Mouse (Mus musculus): ENCODE data around the gene Erp44. TPM values are rescaled to one million over a fixed set of nuclear protein-coding genes. Genes with fewer than 3 reads are reported as not detected.

Erp44 gene
- total RNA-seq, 1 experiment: 47.5 TPM

DNA sequence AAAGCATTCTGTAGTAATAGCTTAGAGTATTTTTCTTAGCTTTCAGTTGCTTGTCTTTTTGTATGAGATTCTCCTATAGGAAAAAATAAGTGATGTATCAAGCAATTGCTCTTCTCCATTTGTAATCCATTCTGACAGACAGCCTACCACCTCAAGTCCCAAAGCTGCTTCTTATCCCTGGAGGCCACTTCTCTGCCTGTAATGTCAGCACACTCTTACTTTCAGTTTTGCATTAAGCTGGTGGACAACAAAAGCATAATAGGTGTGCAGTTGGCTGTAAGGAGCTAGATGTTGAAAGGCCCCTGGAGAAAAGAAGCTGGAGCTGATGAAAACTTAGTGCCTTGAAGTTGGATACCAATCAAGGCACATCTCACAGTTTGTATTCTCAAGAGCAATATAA lies 26.1 kb downstream of the Erp44 start:
- TF ChIP-seq MAFK (IDR thresholded peaks at IDR 0.05; ENCODE audit: insufficient read depth, low read depth, low read length) (no peak), CHD2 (IDR thresholded peaks at IDR 0.05; ENCODE audit: low read depth, low read length) (no peak), ZNF384 (IDR thresholded peaks at IDR 0.05; ENCODE audit: low read depth, low read length) (no peak), ZC3H11A (IDR thresholded peaks at IDR 0.05; ENCODE audit: borderline replicate concordance, low read depth, low read length) (no peak), HCFC1 (IDR thresholded peaks at IDR 0.05; ENCODE audit: borderline replicate concordance, insufficient read depth, low read length) (no peak)
- in situ Hi-C loops (cut with MboI; ENCODE audit: low sequenced_read_pairs in 2 of 2, unreplicated experiment in 2 of 2): no loop called here
- DNase-seq (ENCODE audit: low read depth, low spot score): no peak
- H3K9ac ChIP-seq (ENCODE audit: insufficient read depth, low read depth, low read length, poor library complexity, severe bottlenecking): no peak overlapping the region
- H3K27ac ChIP-seq (ENCODE audit: insufficient read depth, low read depth, low read length, poor library complexity, severe bottlenecking): no peak overlapping the region
- no peaks in the 10 kb centered on the region for H3K9me3 ChIP-seq (ENCODE audit: control insufficient read depth, insufficient read depth, low read depth, low read length)
- H3K4me3 ChIP-seq (ENCODE audit: insufficient read depth in 1 of 2, low read depth in 1 of 2, low read length in 2 of 2, poor library complexity in 1 of 2, severe bottlenecking in 1 of 2): no peak overlapping the region
- H3K4me1 ChIP-seq (ENCODE audit: control insufficient read depth in 2 of 2, insufficient read depth in 2 of 2, low read length in 2 of 2, poor library complexity in 1 of 2): no peaks in the 10 kb centered on the region
- H3K36me3 ChIP-seq (ENCODE audit: control insufficient read depth, insufficient read depth, low read length, poor library complexity, severe bottlenecking): no peaks in the 10 kb centered on the region

DNA sequence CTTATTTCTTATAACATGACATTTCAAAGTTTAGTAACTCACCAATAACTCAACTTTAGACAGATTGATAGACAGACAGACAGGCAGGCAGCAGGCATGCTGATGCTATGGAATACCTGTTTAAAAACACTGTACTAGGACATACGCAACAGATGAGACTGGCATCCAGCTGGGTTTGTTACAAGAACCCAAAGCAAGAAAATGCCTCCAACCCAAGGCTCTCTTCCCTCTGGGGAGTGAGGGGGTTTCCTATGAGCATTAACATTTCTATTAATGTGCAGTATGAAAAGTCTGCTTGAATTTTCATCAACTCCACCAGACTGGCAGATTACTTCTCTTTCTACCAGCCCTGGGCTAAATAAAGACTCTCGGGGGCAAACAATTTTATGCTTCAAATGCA lies 35.1 kb downstream of the Erp44 start:
- Histone ChIP-seq H3K36me3 (ENCODE audit: control insufficient read depth, insufficient read depth, low read length, poor library complexity, severe bottlenecking) (no peaks in the 10 kb centered on the region), H3K27ac (ENCODE audit: insufficient read depth, low read depth, low read length, poor library complexity, severe bottlenecking) (no peak overlapping the region), H3K4me3 (ENCODE audit: insufficient read depth in 1 of 2, low read depth in 1 of 2, low read length in 2 of 2, poor library complexity in 1 of 2, severe bottlenecking in 1 of 2) (no peak overlapping the region), H3K9ac (ENCODE audit: insufficient read depth, low read depth, low read length, poor library complexity, severe bottlenecking) (no peak overlapping the region), H3K4me1 (ENCODE audit: control insufficient read depth in 2 of 2, insufficient read depth in 2 of 2, low read length in 2 of 2, poor library complexity in 1 of 2) (no peaks in the 10 kb centered on the region), H3K9me3 (ENCODE audit: control insufficient read depth, insufficient read depth, low read depth, low read length) (no peaks in the 10 kb centered on the region)
- in situ Hi-C loops (cut with MboI; ENCODE audit: low sequenced_read_pairs in 2 of 2, unreplicated experiment in 2 of 2): no loop called here
- no peak for TF ChIP-seq ZC3H11A (IDR thresholded peaks at IDR 0.05; ENCODE audit: borderline replicate concordance, low read depth, low read length)
- TF ChIP-seq MAFK (IDR thresholded peaks at IDR 0.05; ENCODE audit: insufficient read depth, low read depth, low read length): no peak
- TF ChIP-seq ZNF384 (IDR thresholded peaks at IDR 0.05; ENCODE audit: low read depth, low read length): no peak
- no peak for TF ChIP-seq HCFC1 (IDR thresholded peaks at IDR 0.05; ENCODE audit: borderline replicate concordance, insufficient read depth, low read length)
- TF ChIP-seq CHD2 (IDR thresholded peaks at IDR 0.05; ENCODE audit: low read depth, low read length): no peak
- DNase-seq (ENCODE audit: low read depth, low spot score): no peak

DNA sequence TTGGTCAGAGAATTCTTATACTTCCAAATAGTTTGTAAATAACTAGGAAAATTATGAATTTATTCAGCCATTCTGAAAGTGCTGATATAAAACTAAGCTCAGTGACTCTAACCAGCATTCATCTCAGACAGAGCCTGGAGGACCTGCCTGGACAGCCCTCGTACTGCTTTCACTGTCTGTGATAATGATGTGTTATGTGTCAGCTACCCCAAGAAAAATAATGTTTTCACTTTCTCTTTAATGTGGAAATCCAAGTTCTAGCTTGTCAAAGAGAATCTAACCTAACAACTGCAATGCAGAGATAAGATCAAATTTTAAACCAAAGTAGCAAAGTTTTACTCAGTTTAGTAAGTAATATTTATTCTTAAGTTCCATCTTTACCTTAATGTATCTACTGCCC lies 35.6 kb downstream of the Erp44 start:
- in situ Hi-C loops (cut with MboI; ENCODE audit: low sequenced_read_pairs in 2 of 2, unreplicated experiment in 2 of 2): no loop called here
- H3K27ac ChIP-seq (ENCODE audit: insufficient read depth, low read depth, low read length, poor library complexity, severe bottlenecking): no peak overlapping the region
- H3K36me3 ChIP-seq (ENCODE audit: control insufficient read depth, insufficient read depth, low read length, poor library complexity, severe bottlenecking): no peaks in the 10 kb centered on the region
- H3K9me3 ChIP-seq (ENCODE audit: control insufficient read depth, insufficient read depth, low read depth, low read length): no peaks in the 10 kb centered on the region
- DNase-seq (ENCODE audit: low read depth, low spot score): no peak
- H3K4me1 ChIP-seq (ENCODE audit: control insufficient read depth in 2 of 2, insufficient read depth in 2 of 2, low read length in 2 of 2, poor library complexity in 1 of 2): no peaks in the 10 kb centered on the region
- H3K4me3 ChIP-seq (ENCODE audit: insufficient read depth in 1 of 2, low read depth in 1 of 2, low read length in 2 of 2, poor library complexity in 1 of 2, severe bottlenecking in 1 of 2): no peak overlapping the region
- H3K9ac ChIP-seq (ENCODE audit: insufficient read depth, low read depth, low read length, poor library complexity, severe bottlenecking): no peak overlapping the region
- TF ChIP-seq ZNF384 (IDR thresholded peaks at IDR 0.05; ENCODE audit: low read depth, low read length): no peak
- TF ChIP-seq CHD2 (IDR thresholded peaks at IDR 0.05; ENCODE audit: low read depth, low read length): no peak
- no peak for TF ChIP-seq MAFK (IDR thresholded peaks at IDR 0.05; ENCODE audit: insufficient read depth, low read depth, low read length)
- no peak for TF ChIP-seq HCFC1 (IDR thresholded peaks at IDR 0.05; ENCODE audit: borderline replicate concordance, insufficient read depth, low read length)
- TF ChIP-seq ZC3H11A (IDR thresholded peaks at IDR 0.05; ENCODE audit: borderline replicate concordance, low read depth, low read length): no peak

DNA sequence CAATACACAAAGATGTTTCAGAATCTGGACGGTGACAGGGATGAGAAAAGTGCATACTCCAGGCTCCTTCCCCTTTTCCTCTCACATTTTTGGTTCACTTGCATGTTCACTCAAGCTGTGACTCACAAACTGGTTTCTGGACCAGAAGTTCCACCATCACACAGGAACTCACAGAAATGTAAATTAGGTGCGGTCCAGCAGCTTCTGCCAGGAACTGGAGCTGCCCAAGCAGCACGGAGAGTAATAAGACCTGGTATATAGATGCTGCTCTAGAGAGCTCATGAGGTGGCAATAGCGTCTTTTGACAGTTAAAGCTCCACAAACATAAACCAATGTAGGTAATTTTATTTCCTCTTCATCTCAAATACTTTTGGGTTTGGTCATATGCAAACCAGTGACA lies 36.9 kb downstream of the Erp44 start:
- no peak overlapping the region for H3K27ac ChIP-seq (ENCODE audit: insufficient read depth, low read depth, low read length, poor library complexity, severe bottlenecking)
- H3K36me3 ChIP-seq (ENCODE audit: control insufficient read depth, insufficient read depth, low read length, poor library complexity, severe bottlenecking): no peaks in the 10 kb centered on the region
- in situ Hi-C loops (cut with MboI; ENCODE audit: low sequenced_read_pairs in 2 of 2, unreplicated experiment in 2 of 2): no loop called here
- no peak overlapping the region for H3K4me3 ChIP-seq (ENCODE audit: insufficient read depth in 1 of 2, low read depth in 1 of 2, low read length in 2 of 2, poor library complexity in 1 of 2, severe bottlenecking in 1 of 2)
- no peaks in the 10 kb centered on the region for H3K4me1 ChIP-seq (ENCODE audit: control insufficient read depth in 2 of 2, insufficient read depth in 2 of 2, low read length in 2 of 2, poor library complexity in 1 of 2)
- DNase-seq (ENCODE audit: low read depth, low spot score): no peak
- TF ChIP-seq ZC3H11A (IDR thresholded peaks at IDR 0.05; ENCODE audit: borderline replicate concordance, low read depth, low read length) (no peak), MAFK (IDR thresholded peaks at IDR 0.05; ENCODE audit: insufficient read depth, low read depth, low read length) (no peak), ZNF384 (IDR thresholded peaks at IDR 0.05; ENCODE audit: low read depth, low read length) (no peak), HCFC1 (IDR thresholded peaks at IDR 0.05; ENCODE audit: borderline replicate concordance, insufficient read depth, low read length) (no peak), CHD2 (IDR thresholded peaks at IDR 0.05; ENCODE audit: low read depth, low read length) (no peak)
- H3K9me3 ChIP-seq (ENCODE audit: control insufficient read depth, insufficient read depth, low read depth, low read length): no peaks in the 10 kb centered on the region
- no peak overlapping the region for H3K9ac ChIP-seq (ENCODE audit: insufficient read depth, low read depth, low read length, poor library complexity, severe bottlenecking)

DNA sequence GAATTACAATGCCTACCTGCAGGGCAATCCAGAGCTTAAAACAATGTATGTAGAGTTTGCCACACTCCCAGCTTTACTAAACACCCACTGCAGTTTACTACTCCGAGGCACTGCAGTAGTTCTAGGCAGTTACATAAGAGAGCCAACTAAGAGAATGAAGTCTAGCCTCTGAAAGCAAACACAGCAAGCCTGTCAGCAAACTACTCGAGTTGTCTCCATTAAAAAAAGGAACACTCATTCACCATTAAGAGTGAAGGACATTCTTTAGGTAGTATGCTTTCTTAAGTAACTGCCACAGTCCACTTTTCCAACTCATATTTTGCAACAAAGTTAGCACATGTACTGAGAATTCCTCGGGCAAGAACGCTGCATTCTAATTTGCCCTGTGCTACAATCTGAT lies 40.3 kb downstream of the Erp44 start:
- Histone ChIP-seq H3K4me1 (ENCODE audit: control insufficient read depth in 2 of 2, insufficient read depth in 2 of 2, low read length in 2 of 2, poor library complexity in 1 of 2) (no peaks in the 10 kb centered on the region), H3K4me3 (ENCODE audit: insufficient read depth in 1 of 2, low read depth in 1 of 2, low read length in 2 of 2, poor library complexity in 1 of 2, severe bottlenecking in 1 of 2) (no peak overlapping the region), H3K9ac (ENCODE audit: insufficient read depth, low read depth, low read length, poor library complexity, severe bottlenecking) (no peak overlapping the region), H3K36me3 (ENCODE audit: control insufficient read depth, insufficient read depth, low read length, poor library complexity, severe bottlenecking) (peaks cover 2% of the 10 kb centered on the region; the same call in 1 of the 2 replicates), H3K9me3 (ENCODE audit: control insufficient read depth, insufficient read depth, low read depth, low read length) (no peaks in the 10 kb centered on the region), H3K27ac (ENCODE audit: insufficient read depth, low read depth, low read length, poor library complexity, severe bottlenecking) (no peak overlapping the region)
- TF ChIP-seq ZC3H11A (IDR thresholded peaks at IDR 0.05; ENCODE audit: borderline replicate concordance, low read depth, low read length) (no peak), CHD2 (IDR thresholded peaks at IDR 0.05; ENCODE audit: low read depth, low read length) (no peak), ZNF384 (IDR thresholded peaks at IDR 0.05; ENCODE audit: low read depth, low read length) (no peak), HCFC1 (IDR thresholded peaks at IDR 0.05; ENCODE audit: borderline replicate concordance, insufficient read depth, low read length) (no peak), MAFK (IDR thresholded peaks at IDR 0.05; ENCODE audit: insufficient read depth, low read depth, low read length) (no peak)
- no peak for DNase-seq (ENCODE audit: low read depth, low spot score)
- in situ Hi-C loops (cut with MboI; ENCODE audit: low sequenced_read_pairs in 2 of 2, unreplicated experiment in 2 of 2): no loop called here

Measured in ES-E14 (cell line).